Mouse (Mus musculus): ENCODE data around the gene Kazn. TPM values are rescaled to one million over a fixed set of nuclear protein-coding genes. Genes with fewer than 3 reads are reported as not detected.

Kazn gene
- 1 to 10 TPM; 5.2 to 5.9 TPM for total RNA-seq (2021)
- long read RNA-seq, experiment 1, partial matches to known transcripts, result 2 of 6 reads
- long read RNA-seq, experiment 1, other reads (novel, unspliced or antisense), result 2 of 6 reads
- long read RNA-seq, experiment 2, partial matches to known transcripts, result 0 of 5 reads
- long read RNA-seq, experiment 2, other reads (novel, unspliced or antisense), result 5 of 5 reads

DNA sequence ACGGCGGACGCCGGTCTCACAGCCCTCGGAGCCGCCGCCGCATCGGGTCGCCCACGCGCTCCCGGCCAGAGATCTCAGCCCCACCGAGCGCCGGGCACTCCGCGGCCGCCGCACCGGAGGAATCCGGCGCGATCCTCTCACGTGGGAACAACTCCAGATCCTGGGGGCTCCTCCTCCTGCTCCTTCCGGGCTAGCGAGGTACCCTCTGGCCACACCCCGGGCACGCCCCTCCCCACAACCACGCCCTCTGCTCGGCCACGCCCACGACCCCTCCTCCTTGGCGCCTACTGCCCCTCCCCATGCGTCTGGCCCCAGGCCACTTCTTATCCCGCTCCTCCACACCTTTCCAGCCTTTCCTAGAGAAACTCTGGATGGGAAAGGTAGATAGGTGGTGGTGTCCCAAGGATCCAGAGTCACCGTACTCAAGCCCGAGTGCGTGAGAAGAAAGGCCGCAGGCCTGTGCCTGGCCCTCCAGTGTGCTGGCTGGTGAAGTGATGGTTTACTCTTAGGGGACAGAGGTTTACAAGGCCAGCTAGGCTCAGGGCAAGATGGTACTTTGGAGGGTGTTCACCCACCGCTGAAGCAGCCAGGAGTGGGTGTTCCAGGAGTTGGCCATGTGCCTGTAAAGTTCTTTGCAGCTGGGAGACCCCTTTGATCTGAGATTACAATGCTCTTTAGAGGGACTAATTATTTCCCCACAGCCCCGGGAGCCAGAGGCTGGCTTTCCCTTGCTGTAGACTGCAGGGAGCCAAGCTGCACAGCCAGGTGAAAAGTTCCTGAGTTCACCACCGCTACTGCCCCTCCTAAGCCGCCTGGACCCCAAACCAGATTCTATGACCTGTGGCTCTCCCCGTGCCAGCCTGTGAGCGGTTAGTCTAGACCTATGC lies at the start of gene Kazn:
TSS of gene Kazn (minus strand) at position 162 of the 887 bp plus-strand sequence.
- intact Hi-C loops (cut with DNase I), result loop anchor here (2.0 kb wide), 1 partner anchor 87 kb away; no protein-coding TSS in a partner anchor
- peak; percentile 85 to 89 for DNase-seq

DNA sequence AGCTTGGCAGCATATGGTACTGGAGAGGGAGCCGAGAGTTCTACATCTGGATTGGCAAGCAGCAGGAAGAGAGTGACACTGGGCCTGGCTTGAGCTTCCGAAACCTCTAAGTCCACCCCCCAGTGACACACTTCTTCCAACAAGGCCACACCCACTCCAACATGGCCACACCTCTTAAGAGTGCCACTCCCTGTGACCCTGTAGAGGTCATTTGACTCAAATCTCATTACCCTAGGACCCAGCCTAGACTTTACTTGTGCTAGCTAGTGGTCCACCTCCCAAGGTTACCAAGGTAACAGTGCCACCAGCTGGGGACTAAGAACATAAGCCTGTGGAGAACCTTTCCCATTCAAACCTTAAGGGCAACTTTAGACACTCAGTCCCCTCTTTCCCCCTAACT lies 46.3 kb upstream of the Kazn start:
- no peak for DNase-seq
- intact Hi-C loops (cut with DNase I), result no loop called here

DNA sequence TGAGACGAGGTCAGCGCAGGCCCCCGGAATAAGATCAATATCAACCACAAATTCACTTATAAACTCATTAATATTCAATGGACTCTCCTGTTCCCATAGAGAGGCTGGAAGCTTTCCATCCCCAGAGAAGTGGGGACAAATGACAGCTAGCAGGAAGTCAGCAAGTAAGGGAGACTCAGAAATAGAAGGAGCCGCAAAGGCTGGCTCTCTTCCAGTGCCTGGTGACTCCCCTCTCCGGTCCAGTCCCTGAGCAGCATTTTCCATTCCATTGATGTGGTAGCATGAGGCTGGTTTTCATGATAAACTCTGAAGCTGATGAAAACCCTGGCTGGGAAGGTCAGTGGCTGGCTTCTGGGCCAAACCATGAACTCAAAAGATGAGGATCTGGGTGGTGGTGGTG lies 44.7 kb upstream of the Kazn start:
- no peak for DNase-seq
- intact Hi-C loops (cut with DNase I), result no loop called here

DNA sequence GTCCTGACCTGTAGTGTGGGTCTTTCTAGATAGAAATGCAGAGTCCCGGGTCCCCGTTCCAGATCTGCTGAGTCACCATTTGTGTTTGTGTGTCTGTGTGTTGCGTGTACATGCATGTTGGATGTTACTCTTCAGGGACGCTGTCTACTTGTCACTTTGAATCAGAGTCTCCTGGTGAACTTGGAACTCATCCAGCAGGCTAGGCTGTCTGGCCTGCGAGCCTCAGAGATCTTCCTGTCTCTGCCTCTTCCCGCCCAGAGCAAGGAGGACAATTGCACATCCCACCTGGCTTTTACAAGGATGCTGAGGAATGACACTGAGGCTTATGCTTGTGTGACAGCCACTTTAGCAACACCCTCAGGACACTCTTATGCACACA lies 39.0 kb upstream of the Kazn start:
- DNase-seq, result no peak
- intact Hi-C loops (cut with DNase I), result no loop called here

DNA sequence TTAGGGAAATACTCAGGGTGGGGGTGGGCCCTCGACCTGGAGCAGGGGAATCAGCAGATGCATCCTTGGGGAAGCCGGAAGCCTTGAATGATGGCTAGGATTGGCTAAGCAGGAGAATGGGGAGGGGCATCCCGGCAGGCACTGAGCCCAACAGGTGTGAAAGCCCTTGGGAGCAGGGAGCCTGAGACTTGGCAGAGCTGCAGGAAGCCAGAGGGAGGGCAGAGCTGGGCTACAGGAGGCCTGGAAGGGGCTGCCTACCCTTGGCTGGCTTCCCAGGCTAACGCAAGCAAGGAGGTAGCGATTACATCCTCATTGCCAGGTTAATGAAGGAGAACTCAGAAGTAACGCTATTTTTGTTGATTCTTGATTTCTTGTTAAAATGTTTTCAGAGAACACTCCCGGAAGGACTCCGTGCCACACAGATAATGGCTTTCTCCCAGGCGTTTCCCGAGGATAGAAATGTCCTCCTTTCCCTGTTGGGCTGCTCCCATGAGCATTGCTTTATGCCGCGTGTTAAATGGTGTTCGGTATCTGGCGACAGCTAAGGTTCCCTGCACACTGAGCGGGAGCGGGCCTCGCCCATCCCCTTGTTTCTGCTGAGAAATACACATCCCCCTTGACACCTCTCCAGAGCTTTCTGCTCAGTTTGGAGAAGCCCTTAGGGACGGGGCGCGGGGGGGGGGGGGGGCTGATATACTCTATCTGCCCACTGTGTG lies 38.4 kb upstream of the Kazn start:
- intact Hi-C loops (cut with DNase I), result no loop called here
- peak; percentile 12 to 32 for DNase-seq

DNA sequence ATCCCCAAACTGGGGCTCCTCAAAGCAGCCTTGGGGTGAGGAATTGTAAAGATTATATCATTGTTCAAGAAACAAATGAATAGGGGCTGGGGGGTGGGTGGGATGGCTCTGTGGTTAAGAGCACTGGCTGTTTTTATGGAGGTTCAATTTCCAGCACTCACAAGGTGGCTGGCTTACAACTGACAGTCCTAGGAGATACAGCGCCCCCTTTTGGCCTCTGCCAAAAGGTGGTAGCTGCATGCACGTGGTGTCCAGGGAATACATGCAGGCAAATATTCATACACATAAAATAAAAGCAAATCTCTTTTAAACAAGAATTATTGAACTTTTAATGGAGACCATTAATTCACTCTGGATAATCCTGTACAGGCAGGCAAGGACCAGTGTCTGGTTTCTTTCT lies 36.0 kb upstream of the Kazn start:
- intact Hi-C loops (cut with DNase I), result no loop called here
- no peak for DNase-seq

- DNase-seq, result no peak
- intact Hi-C loops (cut with DNase I), result no loop called here
These were observed 35.4 kb upstream of the Kazn start for GRCm38 (mm10) chr4:142274441-142275234.

- DNase-seq, result peak; percentile 7 to 13
- intact Hi-C loops (cut with DNase I), result no loop called here
These were observed 32.3 kb upstream of the Kazn start for GRCm38 (mm10) chr4:142271506-142271905.

DNA sequence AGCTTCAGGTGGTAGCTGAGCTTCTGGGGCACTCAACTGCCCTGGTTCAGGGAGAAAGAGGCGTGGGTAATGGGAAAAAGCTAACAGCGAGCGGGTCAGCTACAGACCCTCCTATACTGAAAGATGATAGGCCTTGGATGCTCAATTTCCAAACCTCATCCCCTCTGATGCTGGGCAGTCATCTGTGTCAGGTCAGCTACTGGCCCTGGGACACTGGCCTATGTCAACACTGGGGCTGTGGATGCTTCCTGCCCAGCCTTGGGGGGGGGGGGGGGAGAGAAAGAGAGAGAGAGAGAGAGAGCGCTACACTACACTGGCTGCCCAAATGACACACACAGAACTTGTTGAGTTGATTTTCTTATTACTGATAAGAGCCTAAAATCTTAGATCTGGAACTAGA lies 28.6 kb upstream of the Kazn start:
- no peak for DNase-seq
- intact Hi-C loops (cut with DNase I), result no loop called here

DNA sequence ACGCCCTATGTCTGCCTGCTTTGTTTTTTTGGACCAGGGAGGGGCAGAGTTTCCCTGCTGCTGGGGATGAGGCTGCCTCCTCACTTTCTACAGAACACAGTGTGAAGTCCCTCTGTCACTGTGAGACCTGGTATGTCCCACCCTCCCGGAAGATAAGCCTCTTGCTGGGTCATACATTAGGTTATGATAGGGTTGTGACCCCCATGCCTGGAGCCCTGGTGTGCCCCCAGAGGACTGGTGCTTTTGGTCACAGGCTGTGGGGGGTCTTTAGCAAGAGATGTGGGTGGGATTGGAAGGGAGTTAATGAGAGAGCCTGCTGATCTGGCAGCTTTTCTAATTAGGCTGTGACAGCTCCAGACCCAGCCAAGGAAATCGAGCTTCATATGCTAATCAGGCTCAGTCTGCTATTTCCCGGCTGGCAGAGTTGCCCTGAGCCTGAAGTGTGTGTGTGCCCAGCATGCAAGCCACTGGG lies 28.2 kb upstream of the Kazn start:
- intact Hi-C loops (cut with DNase I), result no loop called here
- DNase-seq, result no peak

DNA sequence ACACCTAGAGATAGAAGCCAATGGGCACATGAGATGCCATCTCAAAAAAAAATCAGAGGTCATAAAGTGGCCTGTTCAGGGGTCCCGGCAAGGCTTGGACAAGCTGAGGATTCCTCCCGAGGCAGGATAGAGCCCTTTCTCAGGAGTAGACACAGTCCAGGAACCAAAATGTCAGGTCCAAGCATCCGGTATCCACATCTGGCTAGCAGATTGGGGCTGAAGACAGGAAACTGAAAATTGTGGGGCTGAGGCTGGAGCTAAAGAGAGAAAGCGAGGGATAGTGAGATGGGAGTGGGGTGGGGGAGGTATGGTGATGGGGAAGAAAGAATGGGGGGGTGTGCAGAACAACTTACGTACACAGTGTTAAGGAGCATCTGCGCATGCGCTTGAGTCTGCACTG lies 25.1 kb upstream of the Kazn start:
- DNase-seq, result no peak
- intact Hi-C loops (cut with DNase I), result no loop called here

GRCm38 (mm10) chr4:142261725-142262124 lies 22.5 kb upstream of the Kazn start:
- intact Hi-C loops (cut with DNase I), result no loop called here
- DNase-seq, result no peak

- intact Hi-C loops (cut with DNase I), result no loop called here
These were observed 19.5 kb upstream of the Kazn start for GRCm38 (mm10) chr4:142258730-142259129.

DNA sequence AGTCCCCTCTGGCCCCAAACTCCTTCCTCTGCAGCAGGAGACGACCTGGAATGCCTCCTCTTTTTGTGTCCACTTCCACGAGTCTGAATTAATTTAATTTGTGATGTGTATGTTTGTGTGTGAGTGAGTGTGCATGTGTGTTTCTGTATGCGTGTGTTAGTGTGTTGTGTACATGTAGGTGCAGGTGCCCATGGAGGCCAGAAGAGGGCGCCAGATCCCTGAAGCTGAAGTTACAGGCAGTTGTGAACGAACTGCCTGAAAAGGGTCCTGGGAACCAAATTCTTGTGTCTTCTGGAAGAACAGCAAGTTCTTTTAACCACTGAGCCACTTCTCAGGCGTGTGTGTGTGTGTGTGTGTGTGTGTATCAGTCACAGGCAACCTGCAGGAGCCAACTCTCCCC lies 14.9 kb upstream of the Kazn start:
- intact Hi-C loops (cut with DNase I), result loop anchor here (2.0 to 5.0 kb wide), 2 partner anchors 99 to 768 kb away; no protein-coding TSS in a partner anchor

More at GRCm38 (mm10) chr4:142258730-142259129, 19.5 kb upstream of the Kazn start:
- no peak for DNase-seq

GRCm38 (mm10) chr4:142251471-142252354 lies 12.5 kb upstream of the Kazn start:
- DNase-seq, result no peak
- intact Hi-C loops (cut with DNase I), result loop anchor here (5.0 kb wide), 1 partner anchor 771 kb away; no protein-coding TSS in a partner anchor

More for the DNA sequence above, 14.9 kb upstream of the Kazn start:
- DNase-seq, result no peak

DNA sequence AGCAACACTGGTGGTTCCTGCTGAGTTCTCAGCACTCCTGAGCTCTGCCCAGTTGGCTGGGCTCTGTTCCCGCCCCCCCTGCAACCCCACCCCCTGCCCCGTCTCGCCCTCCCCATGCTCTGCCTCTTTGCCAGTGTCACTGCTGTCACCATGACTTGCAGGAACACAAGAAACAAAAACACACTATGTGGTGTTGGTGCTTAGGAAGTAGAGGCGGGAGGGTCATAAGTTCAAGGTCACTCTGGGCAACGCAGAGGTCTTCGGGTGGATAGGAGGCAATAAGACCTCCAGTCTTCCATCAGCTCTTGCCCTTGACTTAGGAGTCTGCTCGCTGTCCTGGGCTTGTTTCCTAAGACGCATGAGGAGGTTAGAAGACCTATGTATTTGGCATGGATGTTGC lies 10.9 kb upstream of the Kazn start:
- no peak for DNase-seq
- intact Hi-C loops (cut with DNase I), result loop anchor here (5.0 kb wide), 1 partner anchor 772 kb away; no protein-coding TSS in a partner anchor

GRCm38 (mm10) chr4:142249401-142249800 lies 10.2 kb upstream of the Kazn start:
- peak; percentile 65 to 66 for DNase-seq
- intact Hi-C loops (cut with DNase I), result loop anchor here (1.0 to 5.0 kb wide), 3 partner anchors 96 to 633 kb away; no protein-coding TSS in a partner anchor

DNA sequence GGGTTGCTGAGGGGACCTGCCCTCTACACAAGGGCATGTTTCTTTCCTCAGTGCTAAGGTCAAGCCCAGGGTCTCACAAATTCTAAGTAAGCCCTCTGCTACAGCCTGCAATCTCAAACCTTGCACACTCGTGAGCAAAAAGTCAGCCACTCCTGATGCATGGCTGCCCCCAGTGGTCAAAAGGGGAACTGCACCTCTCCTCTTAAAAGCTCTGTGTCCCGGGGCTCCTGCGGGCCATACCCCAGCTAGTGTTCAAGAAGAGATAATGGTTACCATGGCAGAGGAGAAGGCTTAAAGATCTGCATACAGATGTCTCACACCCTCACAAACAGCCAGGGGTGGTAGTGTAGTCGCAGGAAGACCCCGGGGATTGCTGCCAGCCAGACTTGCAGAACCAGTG lies 9.2 kb upstream of the Kazn start:
- intact Hi-C loops (cut with DNase I), result loop anchor here (5.0 kb wide), 2 partner anchors 246 to 634 kb away; no protein-coding TSS in a partner anchor
- DNase-seq, result peak; percentile 83 to 92

- DNase-seq, result no peak
- intact Hi-C loops (cut with DNase I), result loop anchor here (5.0 kb wide), 2 partner anchors 244 to 636 kb away; no protein-coding TSS in a partner anchor
These were observed 7.5 kb upstream of the Kazn start for GRCm38 (mm10) chr4:142246698-142247097.
